Mouse (Mus musculus) midbrain, embryonic 15.5 days (tissue): ENCODE data around the gene Pigu. TPM values are rescaled to one million over a fixed set of nuclear protein-coding genes. Genes with fewer than 3 reads are reported as not detected.

Experiments used
- ATAC-seq: fragments of 200-750 bp; cut with Nextera tagmentation; replicated peaks from 2 replicates; pipeline ENCODE4 v1.8.0; 2017; ENCODE audit warnings: moderate TSS enrichment
- H3K27ac ChIP-seq: fragments of 300-500 bp; sonication (generic); 2 replicates; pipeline ENCODE4 v1.5.1; 2015; ENCODE audit warnings: mild to moderate bottlenecking, inconsistent platforms
- H3K27me3 ChIP-seq: fragments of 300-500 bp; sonication (generic); replicated peaks from 2 replicates; pipeline ENCODE4 v1.6.1; 2015; ENCODE audit warnings: inconsistent platforms
- H3K36me3 ChIP-seq: fragments of 300-500 bp; sonication (generic); replicated peaks from 2 replicates; pipeline ENCODE4 v1.6.1; 2015; ENCODE audit warnings: inconsistent platforms
- H3K4me1 ChIP-seq: fragments of 300-500 bp; sonication (generic); 2 replicates; pipeline ENCODE4 v1.6.1; 2015; ENCODE audit warnings: inconsistent platforms
- H3K4me2 ChIP-seq: fragments of 300-500 bp; sonication (generic); 2 replicates; pipeline ENCODE4 v1.6.1; 2015; ENCODE audit warnings: inconsistent platforms, mild to moderate bottlenecking, moderate library complexity
- H3K4me3 ChIP-seq: fragments of 300-500 bp; sonication (generic); 2 replicates; pipeline ENCODE4 v1.5.1; 2015; ENCODE audit warnings: mild to moderate bottlenecking, inconsistent platforms
- H3K9ac ChIP-seq: fragments of 300-500 bp; sonication (generic); 2 replicates; pipeline ENCODE4 v1.6.1; 2015; ENCODE audit warnings: mild to moderate bottlenecking, inconsistent platforms
- H3K9me3 ChIP-seq: fragments of 300-500 bp; sonication (generic); 2 replicates; pipeline ENCODE4 v1.6.1; 2016; ENCODE audit warnings: inconsistent platforms
- WGBS: fragments of 180-500 bp; shearing (Covaris S2); methylation state at CpG from one replicate; pipeline ENCODE4 v1.1.7; 2015; ENCODE audit warnings: mixed read lengths; 5-methylcytosine and 5-hydroxymethylcytosine counted together
- polyA plus RNA-seq: library from polyadenylated mRNA; unstranded; fragments of >200 nt; fragmentation: Nextera tagmentation; extraction: Ambion mirVana; gene quantifications from 2 replicates; pipeline ENCODE4 v1.2.1, GENCODE M21; 2015

Pigu gene
- polyA plus RNA-seq, 1 experiment from 2014 or later = 63.8 TPM

DNA sequence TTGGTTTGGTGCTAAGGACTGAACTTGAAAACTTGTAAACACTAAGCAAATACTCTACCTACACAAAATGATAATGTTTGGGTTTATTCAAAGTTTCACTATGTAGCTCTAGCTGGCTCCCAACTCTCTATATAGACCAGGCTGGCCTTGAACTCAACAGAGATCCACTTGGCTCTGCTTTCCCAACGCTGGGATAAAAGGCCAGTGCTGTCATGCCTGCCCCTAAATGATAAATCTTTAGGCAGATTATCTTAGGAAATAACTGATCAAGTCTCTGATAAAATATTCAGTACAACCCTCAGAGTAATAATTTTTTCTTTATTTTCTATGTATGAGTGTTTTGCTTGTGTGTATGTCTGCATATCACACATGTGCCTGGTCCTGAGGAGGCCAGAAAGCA, 10.6 kb downstream of the Pigu start:
- WGBS = 89% methylated on average over 1 of the region's 1 CpGs
- Histone ChIP-seq H3K4me2 (no peak overlapping the region), H3K4me3 (no peak overlapping the region), H3K27me3 (no peaks in the 10 kb centered on the region), H3K9ac (no peak overlapping the region), H3K4me1 (no peaks in the 10 kb centered on the region), H3K9me3 (no peaks in the 10 kb centered on the region), H3K36me3 (no peaks in the 10 kb centered on the region), H3K27ac (no peak overlapping the region)
- ATAC-seq = no peak

DNA sequence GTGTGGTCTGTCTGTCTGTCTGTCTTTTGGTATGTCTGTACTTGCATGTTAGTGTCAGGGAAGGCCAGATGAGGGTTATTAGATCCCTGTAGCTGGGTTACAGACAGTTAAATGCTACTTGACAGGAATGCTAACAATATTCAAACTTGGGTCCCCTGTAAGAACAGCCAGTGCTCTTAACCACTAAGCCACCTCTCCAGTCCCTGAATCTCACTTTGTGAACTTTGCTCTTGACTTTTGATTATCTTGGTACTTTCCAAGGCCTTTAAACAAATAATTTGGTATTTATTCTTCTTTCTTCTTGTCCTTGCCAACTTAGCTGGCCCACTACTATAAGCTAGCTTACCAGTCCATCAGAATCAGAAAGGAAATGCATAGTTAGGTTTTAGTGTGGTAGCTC, 17.1 kb downstream of the Pigu start:
- Histone ChIP-seq H3K27me3 (no peaks in the 10 kb centered on the region), H3K4me1 (no peaks in the 10 kb centered on the region), H3K4me3 (no peak overlapping the region), H3K9ac (no peak overlapping the region), H3K36me3 (no peaks in the 10 kb centered on the region), H3K27ac (no peak overlapping the region), H3K9me3 (no peaks in the 10 kb centered on the region), H3K4me2 (no peak overlapping the region)
- ATAC-seq = no peak

DNA sequence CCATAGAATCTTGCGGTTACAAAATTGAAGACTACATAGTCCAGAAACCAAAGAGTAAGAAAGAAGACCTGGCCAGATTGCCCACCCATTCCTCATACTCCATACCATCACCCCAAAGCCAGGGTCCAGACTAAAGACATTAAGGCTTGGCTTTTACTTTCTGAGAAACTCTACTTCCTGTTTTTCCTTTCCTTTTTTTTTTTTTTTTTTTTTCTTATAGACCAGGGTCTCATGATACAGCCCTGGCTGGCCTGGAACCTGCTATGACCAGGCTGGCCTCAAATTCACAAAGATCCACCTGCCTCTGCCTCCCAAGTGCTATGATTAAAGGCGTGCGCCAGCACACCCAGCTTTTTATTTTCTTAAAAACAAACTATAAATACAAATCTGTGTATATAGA, 21.0 kb downstream of the Pigu start:
- 95% methylated on average over 3 of the region's 3 CpGs for WGBS
- H3K27ac ChIP-seq = no peak overlapping the region
- no peak overlapping the region for H3K4me3 ChIP-seq
- ATAC-seq = no peak
- H3K4me1 ChIP-seq = no peaks in the 10 kb centered on the region
- H3K9ac ChIP-seq = no peak overlapping the region
- no peaks in the 10 kb centered on the region for H3K27me3 ChIP-seq
- H3K9me3 ChIP-seq = no peaks in the 10 kb centered on the region
- H3K4me2 ChIP-seq = no peak overlapping the region
- peaks cover 15% of the 10 kb centered on the region; the same call in 1 of the 2 replicates for H3K36me3 ChIP-seq

DNA sequence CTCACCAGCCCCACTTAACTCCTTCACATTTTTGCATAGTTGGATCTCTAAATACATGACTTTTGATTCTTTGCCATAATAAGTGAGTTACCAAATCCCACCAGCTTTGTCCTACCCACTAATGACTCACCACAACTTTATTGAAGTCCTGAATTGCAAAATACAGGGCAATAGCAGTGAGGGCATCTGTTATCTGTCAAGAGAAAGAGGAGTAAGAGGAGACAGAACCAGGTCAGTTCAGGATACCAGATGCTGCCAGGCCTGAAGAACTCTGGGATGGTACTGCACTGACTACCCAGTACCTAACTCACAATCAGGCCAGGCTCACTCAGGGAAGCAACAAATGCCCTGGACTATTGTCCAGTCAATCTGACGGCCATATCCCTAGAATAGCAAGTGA, 22.0 kb downstream of the Pigu start:
- H3K4me2 ChIP-seq = no peak overlapping the region
- no peaks in the 10 kb centered on the region for H3K9me3 ChIP-seq
- peaks cover 20% of the 10 kb centered on the region; the same call in 1 of the 2 replicates for H3K36me3 ChIP-seq
- no peak for ATAC-seq
- no peak overlapping the region for H3K4me3 ChIP-seq
- no peaks in the 10 kb centered on the region for H3K4me1 ChIP-seq
- no peaks in the 10 kb centered on the region for H3K27me3 ChIP-seq
- 89% methylated on average over 1 of the region's 1 CpGs for WGBS
- H3K27ac ChIP-seq = no peak overlapping the region
- no peak overlapping the region for H3K9ac ChIP-seq

DNA sequence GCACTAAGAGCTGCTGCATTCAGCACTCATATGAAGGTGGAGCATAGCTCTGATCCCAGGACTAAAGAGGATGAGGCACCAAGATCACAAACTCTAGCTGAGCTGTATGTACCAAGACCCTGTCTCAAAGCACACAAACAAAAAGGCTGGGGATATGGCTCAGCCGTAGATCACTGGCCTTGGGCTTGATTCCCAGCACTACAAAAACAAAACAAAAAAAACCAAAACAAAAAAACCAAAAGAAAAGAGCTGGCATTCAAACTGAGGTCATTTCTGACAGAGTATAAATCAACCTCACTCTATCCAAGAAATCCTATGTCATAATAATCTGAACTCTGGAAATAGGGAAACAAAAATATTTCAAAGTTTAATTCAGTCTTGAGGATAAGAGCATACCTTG, 23.8 kb downstream of the Pigu start:
- peaks cover 20% of the 10 kb centered on the region; the same call in 1 of the 2 replicates for H3K36me3 ChIP-seq
- no peak overlapping the region for H3K9ac ChIP-seq
- H3K4me2 ChIP-seq = no peak overlapping the region
- H3K4me3 ChIP-seq = no peak overlapping the region
- H3K27me3 ChIP-seq = no peaks in the 10 kb centered on the region
- ATAC-seq = no peak
- H3K4me1 ChIP-seq = no peaks in the 10 kb centered on the region
- no peak overlapping the region for H3K27ac ChIP-seq
- 83% methylated on average over 1 of the region's 1 CpGs for WGBS
- no peaks in the 10 kb centered on the region for H3K9me3 ChIP-seq

DNA sequence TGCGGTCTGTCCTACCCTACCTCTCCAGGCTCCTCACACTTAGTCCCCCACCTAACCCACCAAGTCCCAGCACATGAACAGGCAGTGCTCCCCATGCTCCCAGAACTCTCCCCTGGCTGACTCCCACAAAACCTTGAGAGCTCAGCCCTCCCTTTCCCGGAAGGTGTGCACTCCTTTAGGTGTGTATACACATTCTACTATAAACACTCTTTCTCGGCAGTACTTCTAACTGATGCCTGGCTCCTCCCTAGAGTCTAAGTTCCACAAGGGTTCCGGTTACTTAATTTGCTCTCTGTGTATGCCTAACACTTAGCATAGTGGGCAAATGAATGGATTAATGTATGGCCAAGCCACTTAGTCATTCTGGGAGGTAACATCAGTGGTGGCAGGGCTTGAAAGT, 25.9 kb downstream of the Pigu start:
- Histone ChIP-seq H3K27ac (no peak overlapping the region), H3K4me1 (no peaks in the 10 kb centered on the region), H3K9me3 (no peaks in the 10 kb centered on the region), H3K36me3 (peaks cover 29% of the 10 kb centered on the region), H3K9ac (no peak overlapping the region), H3K27me3 (no peaks in the 10 kb centered on the region), H3K4me2 (no peak overlapping the region), H3K4me3 (no peak overlapping the region)
- ATAC-seq = no peak
- WGBS = 96% methylated on average over 4 of the region's 4 CpGs

DNA sequence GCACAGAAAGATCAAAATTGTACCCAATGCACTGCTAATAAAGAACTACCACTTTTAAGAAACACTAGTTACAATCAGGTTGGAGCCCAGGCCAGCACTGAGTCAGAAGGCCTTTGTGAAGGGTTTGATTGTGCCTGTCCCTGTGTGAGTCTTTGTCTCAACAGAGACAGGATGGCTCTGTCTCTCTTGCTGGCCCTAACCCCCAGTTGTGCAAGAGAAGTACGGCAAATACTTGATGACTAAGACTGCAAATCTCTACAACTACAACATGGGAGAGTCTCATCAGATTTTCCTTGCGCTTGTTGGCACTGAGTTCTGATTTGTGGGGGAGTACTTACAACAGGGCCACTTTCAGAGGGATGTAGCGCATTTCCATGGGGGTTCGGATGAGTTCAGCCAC, 26.4 kb downstream of the Pigu start:
- Histone ChIP-seq H3K27ac (no peak overlapping the region), H3K9me3 (no peaks in the 10 kb centered on the region), H3K4me1 (no peaks in the 10 kb centered on the region), H3K4me2 (no peak overlapping the region), H3K27me3 (no peaks in the 10 kb centered on the region), H3K9ac (no peak overlapping the region), H3K36me3 (peaks cover 32% of the 10 kb centered on the region), H3K4me3 (no peak overlapping the region)
- WGBS = 98% methylated on average over 4 of the region's 4 CpGs
- ATAC-seq = no peak

DNA sequence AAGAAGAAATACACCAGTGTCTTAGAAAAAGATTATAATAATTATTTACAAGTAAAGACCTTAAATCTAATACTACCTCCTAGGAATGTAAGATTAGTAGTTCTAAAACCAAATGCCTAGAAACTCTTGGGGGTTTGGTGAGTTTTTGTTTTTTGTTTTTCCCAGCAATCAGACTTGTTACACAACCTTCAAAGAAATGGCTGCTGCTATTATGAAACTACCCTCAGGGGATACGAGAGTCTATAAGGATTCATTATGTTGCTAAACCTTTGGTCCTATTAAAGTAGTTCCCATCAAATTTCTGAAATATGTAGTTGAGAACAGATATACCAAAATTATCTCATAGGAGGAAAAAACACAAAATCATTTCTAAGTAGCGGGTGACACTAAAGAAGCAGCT, 27.5 kb downstream of the Pigu start:
- ATAC-seq = no peak
- Histone ChIP-seq H3K9me3 (no peaks in the 10 kb centered on the region), H3K27me3 (no peaks in the 10 kb centered on the region), H3K4me2 (no peak overlapping the region), H3K27ac (no peak overlapping the region), H3K4me1 (no peaks in the 10 kb centered on the region), H3K9ac (no peak overlapping the region), H3K36me3 (peaks cover 29% of the 10 kb centered on the region), H3K4me3 (no peak overlapping the region)
- 91% methylated on average over 2 of the region's 2 CpGs for WGBS

DNA sequence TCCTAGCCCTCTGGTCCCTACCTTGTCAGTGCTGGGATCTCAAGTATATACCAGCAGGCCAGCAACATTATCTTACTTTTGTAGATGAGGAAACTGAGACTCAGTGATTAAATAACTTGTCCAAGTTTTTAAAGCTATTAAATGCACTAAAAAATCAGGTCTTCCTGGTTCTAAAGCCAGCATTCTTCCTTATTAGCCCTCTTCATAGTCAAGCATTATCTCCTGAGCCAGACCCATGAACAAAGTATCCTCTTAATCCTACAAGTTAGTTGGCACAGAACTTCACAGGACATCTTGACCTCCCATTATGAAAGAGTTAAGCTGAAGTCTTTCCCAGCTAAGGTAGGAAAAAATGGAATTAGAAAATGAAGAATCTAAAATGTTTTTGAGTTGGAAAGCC, 28.3 kb downstream of the Pigu start:
- ATAC-seq = no peak
- Histone ChIP-seq H3K27me3 (no peaks in the 10 kb centered on the region), H3K9ac (no peak overlapping the region), H3K4me1 (no peaks in the 10 kb centered on the region), H3K36me3 (peaks cover 23% of the 10 kb centered on the region), H3K4me3 (no peak overlapping the region), H3K4me2 (no peak overlapping the region), H3K9me3 (no peaks in the 10 kb centered on the region), H3K27ac (no peak overlapping the region)

DNA sequence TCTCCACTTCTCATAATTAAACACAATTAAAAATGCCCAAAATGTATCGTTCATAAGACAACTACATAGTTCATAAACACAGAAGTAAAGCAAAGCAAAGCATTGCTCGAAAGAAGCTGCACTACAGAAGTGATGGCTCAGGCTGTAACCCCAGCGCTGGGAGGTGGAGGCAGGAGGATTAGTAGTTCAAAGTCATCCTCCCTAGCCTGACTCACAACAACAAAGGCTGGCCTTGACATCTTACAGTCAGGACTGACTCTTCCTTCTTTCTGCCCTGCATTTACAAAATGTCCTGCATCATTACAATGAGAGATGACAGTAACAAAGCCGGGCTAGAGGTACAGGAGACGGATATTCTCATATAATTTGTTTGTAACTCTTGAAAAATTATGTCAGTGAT, 29.3 kb downstream of the Pigu start:
- Histone ChIP-seq H3K9ac (no peak overlapping the region), H3K4me1 (no peaks in the 10 kb centered on the region), H3K36me3 (peaks cover 18% of the 10 kb centered on the region), H3K27me3 (no peaks in the 10 kb centered on the region), H3K4me3 (no peak overlapping the region), H3K9me3 (no peaks in the 10 kb centered on the region), H3K27ac (no peak overlapping the region), H3K4me2 (no peak overlapping the region)
- WGBS = 92% methylated on average over 5 of the region's 5 CpGs
- no peak for ATAC-seq

DNA sequence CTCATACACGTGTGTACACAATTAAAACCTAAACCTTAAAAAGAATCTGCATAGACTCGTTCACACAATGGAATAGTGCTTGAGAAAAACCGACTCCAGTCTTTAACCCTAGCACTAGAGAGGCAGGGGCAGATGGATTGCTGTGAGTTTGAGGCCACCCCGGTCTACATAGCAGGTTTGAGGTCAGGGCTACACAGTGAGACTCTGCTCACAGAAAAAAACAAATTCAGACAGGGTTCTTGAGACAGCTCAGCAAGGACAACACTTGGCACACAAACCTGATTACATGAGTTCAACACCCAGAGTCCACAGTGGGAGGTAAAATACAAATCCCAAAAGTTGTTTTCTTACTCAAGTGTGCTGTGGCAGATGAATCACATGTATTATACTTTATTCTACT, 31.2 kb downstream of the Pigu start:
- H3K4me2 ChIP-seq = no peak overlapping the region
- H3K4me3 ChIP-seq = no peak overlapping the region
- no peak overlapping the region for H3K9ac ChIP-seq
- H3K9me3 ChIP-seq = no peaks in the 10 kb centered on the region
- WGBS = 91% methylated on average over 4 of the region's 4 CpGs
- peaks cover 16% of the 10 kb centered on the region for H3K36me3 ChIP-seq
- ATAC-seq = no peak
- H3K27ac ChIP-seq = no peak overlapping the region
- H3K4me1 ChIP-seq = no peaks in the 10 kb centered on the region
- H3K27me3 ChIP-seq = no peaks in the 10 kb centered on the region

DNA sequence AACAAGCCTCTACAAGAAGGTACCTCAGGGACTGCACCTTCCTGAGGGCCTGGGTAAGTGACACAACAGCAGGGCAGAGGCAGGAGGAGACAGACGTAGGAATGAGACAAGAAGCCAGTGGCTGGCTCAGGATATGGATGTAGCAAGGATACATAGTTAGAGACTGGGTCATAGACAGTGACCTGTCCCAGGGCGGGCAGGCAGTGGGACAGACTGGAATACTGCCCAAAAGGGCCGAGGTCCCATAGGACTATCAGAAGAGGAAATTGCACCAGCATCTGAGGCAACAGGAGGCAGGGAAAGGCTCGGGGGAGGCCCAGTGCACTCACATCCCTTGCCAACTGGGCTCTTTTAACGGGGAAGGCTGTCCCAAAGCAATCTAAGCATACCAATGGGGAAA, 36.6 kb downstream of the Pigu start:
- ATAC-seq = no peak
- 78% methylated on average over 5 of the region's 5 CpGs for WGBS

DNA sequence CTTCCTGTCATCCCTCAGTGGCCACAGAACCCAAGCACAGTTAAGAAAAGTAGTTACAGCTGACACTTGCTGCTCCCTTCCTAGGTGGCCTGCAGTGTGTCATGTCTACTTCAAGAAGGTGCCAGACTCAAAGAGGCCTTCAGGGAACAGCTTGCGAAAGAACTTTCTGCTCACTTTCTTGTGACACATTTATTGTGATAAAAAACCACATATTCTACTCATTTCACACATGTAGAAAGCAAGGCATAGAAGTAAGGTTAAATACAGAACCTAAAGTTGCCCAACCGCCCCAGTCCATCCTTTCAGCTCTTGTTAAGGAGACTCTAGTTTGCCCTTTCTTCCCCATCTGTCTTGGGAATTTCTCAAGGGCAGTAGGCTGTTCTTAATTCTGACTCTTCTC, 38.6 kb downstream of the Pigu start:
- no peaks in the 10 kb centered on the region for H3K4me1 ChIP-seq
- 88% methylated on average over 2 of the region's 2 CpGs for WGBS
- H3K9ac ChIP-seq = no peak overlapping the region
- peaks cover 2% of the 10 kb centered on the region; the same call in 1 of the 2 replicates for H3K36me3 ChIP-seq
- no peaks in the 10 kb centered on the region for H3K27me3 ChIP-seq
- no peak overlapping the region for H3K4me2 ChIP-seq
- H3K9me3 ChIP-seq = no peaks in the 10 kb centered on the region
- H3K4me3 ChIP-seq = no peak overlapping the region
- H3K27ac ChIP-seq = no peak overlapping the region
- no peak for ATAC-seq

More for the DNA sequence above, 36.6 kb downstream of the Pigu start:
- Histone ChIP-seq H3K27ac (no peak overlapping the region), H3K9me3 (no peaks in the 10 kb centered on the region), H3K4me1 (no peaks in the 10 kb centered on the region), H3K27me3 (no peaks in the 10 kb centered on the region), H3K4me2 (no peak overlapping the region), H3K9ac (no peak overlapping the region), H3K36me3 (no peaks in the 10 kb centered on the region), H3K4me3 (no peak overlapping the region)

DNA sequence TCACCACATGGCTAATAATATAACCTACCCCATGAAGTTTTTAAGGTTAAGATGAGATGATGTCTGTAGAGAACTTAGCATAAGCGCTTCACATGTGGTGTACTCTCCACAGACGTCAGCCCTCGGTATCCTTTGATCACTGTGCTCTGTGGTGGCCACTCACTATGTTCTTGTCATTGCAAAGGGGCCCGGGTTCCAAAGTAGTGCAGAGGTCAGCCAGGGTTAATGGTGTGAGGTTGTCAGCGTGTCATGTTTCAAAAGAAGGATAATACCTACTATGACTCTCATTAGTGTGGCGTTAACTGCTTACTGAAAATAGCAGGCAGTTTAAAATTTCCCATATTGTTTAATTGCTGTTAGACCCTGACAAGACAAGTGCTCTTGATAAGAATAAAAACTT, 43.6 kb downstream of the Pigu start:
- Histone ChIP-seq H3K4me1 (no peaks in the 10 kb centered on the region), H3K27me3 (no peaks in the 10 kb centered on the region), H3K27ac (no peak overlapping the region), H3K9me3 (no peaks in the 10 kb centered on the region), H3K4me2 (no peak overlapping the region), H3K9ac (no peak overlapping the region), H3K4me3 (no peak overlapping the region), H3K36me3 (peaks cover 8% of the 10 kb centered on the region; the same call in 1 of the 2 replicates)
- 46% methylated on average over 6 of the region's 6 CpGs for WGBS
- ATAC-seq = no peak
